Mouse (Mus musculus): ENCODE measurements around the gene 9430015G10Rik.

- TF ChIP-seq POLR2A (IDR thresholded peaks at IDR 0.05; ENCODE audit: low read depth, low read length): no peak
- no peak for TF ChIP-seq CTCF (IDR thresholded peaks at IDR 0.05; ENCODE audit: extremely low read depth, insufficient read depth, insufficient read length, insufficient replicate concordance)
These were observed 16.0 kb upstream of the 9430015G10Rik start for GRCm38 (mm10) chr4:156093758-156094157.

Measured in spleen, adult 2 months (tissue).